Mouse (Mus musculus) hindbrain, embryonic 15.5 days (tissue): ENCODE data around the gene Ankrd9. TPM values are rescaled to one million over a fixed set of nuclear protein-coding genes. Genes with fewer than 3 reads are reported as not detected.

ENCODE experiments used
- ATAC-seq: fragments of 200-750 bp; cut with Nextera tagmentation; 2 replicates; pipeline ENCODE4 v1.8.0; 2017; ENCODE audit warnings: low read depth, moderate number of reproducible peaks, moderate TSS enrichment; ENCODE audit not compliant: low FRiP score
- H3K27ac ChIP-seq: fragments of 300-500 bp; sonication (generic); replicated peaks from 2 replicates; pipeline ENCODE4 v1.5.1; 2015; ENCODE audit warnings: mild to moderate bottlenecking, inconsistent platforms
- H3K27me3 ChIP-seq: fragments of 300-500 bp; sonication (generic); 2 replicates; pipeline ENCODE4 v1.6.1; 2015; ENCODE audit warnings: control low read depth, inconsistent platforms
- H3K36me3 ChIP-seq: fragments of 300-500 bp; sonication (generic); 2 replicates; pipeline ENCODE4 v1.6.1; 2015; ENCODE audit warnings: control low read depth, inconsistent platforms
- H3K4me1 ChIP-seq: fragments of 300-500 bp; sonication (generic); replicated peaks from 2 replicates; pipeline ENCODE4 v1.6.1; 2015; ENCODE audit warnings: control low read depth, inconsistent platforms
- H3K4me2 ChIP-seq: fragments of 300-500 bp; sonication (generic); 2 replicates; pipeline ENCODE4 v1.6.1; 2015; ENCODE audit warnings: moderate library complexity, mild to moderate bottlenecking, inconsistent platforms
- H3K4me3 ChIP-seq: fragments of 300-500 bp; sonication (generic); 2 replicates; pipeline ENCODE4 v1.5.1; 2015; ENCODE audit warnings: mild to moderate bottlenecking, inconsistent platforms
- H3K9ac ChIP-seq: fragments of 300-500 bp; sonication (generic); 2 replicates; pipeline ENCODE4 v1.6.1; 2015; ENCODE audit warnings: inconsistent platforms
- H3K9me3 ChIP-seq: fragments of 300-500 bp; sonication (generic); 2 replicates; pipeline ENCODE4 v1.6.1; 2016; ENCODE audit warnings: control low read depth, inconsistent platforms
- WGBS: fragments of 180-500 bp; shearing (Covaris S2); methylation state at CpG from one replicate; pipeline ENCODE4 v1.1.7; 2015; 5-methylcytosine and 5-hydroxymethylcytosine counted together
- polyA plus RNA-seq: library from polyadenylated mRNA; unstranded; fragments of >200 nt; fragmentation: Nextera tagmentation; extraction: Ambion mirVana; gene quantifications from 2 replicates; pipeline ENCODE4 v1.2.1, GENCODE M21; 2015

Gene Ankrd9
- 10.1 and 10.5 TPM in 2 replicates for polyA plus RNA-seq

GRCm38 (mm10) chr12:110978607-110979406 lies at the start of gene Ankrd9:
Gene Ankrd9, minus strand, starts transcription at chr12:110979040.
- H3K4me3 ChIP-seq: peak within 1 kb of the TSS; percentile 86
- H3K9ac ChIP-seq: peak within 1 kb of the TSS; percentile 79
- no peaks in the 10 kb centered on the region for H3K9me3 ChIP-seq
- H3K36me3 ChIP-seq: peaks cover 10% of the 10 kb centered on the region; the same call in 1 of the 2 replicates
- peak within 1 kb of the TSS; percentile 90 for H3K4me2 ChIP-seq
- H3K27me3 ChIP-seq: no peaks in the 10 kb centered on the region
- ATAC-seq: peak; percentile 96
- WGBS: under 1% methylated on average over 71 of the region's 90 CpGs
- peak within 1 kb of the TSS; percentile 70; the same call in 1 of the 2 replicates for H3K27ac ChIP-seq
- peaks cover 14% of the 10 kb centered on the region for H3K4me1 ChIP-seq

GRCm38 (mm10) chr12:111021577-111021976 lies 42.7 kb upstream of the Ankrd9 start:
- Histone ChIP-seq H3K9me3 (no peaks in the 10 kb centered on the region), H3K4me2 (no peak overlapping the region), H3K4me1 (no peaks in the 10 kb centered on the region), H3K36me3 (no peaks in the 10 kb centered on the region), H3K9ac (no peak overlapping the region), H3K4me3 (no peak overlapping the region), H3K27me3 (no peaks in the 10 kb centered on the region), H3K27ac (no peak overlapping the region)
- 60% methylated on average over 3 of the region's 3 CpGs for WGBS
- ATAC-seq: no peak

GRCm38 (mm10) chr12:111021138-111021537 lies 42.3 kb upstream of the Ankrd9 start:
- WGBS: 6% methylated on average over 1 of the region's 1 CpGs
- Histone ChIP-seq H3K4me1 (no peaks in the 10 kb centered on the region), H3K36me3 (no peaks in the 10 kb centered on the region), H3K4me2 (no peak overlapping the region), H3K27me3 (no peaks in the 10 kb centered on the region), H3K4me3 (no peak overlapping the region), H3K9ac (no peak overlapping the region), H3K9me3 (no peaks in the 10 kb centered on the region), H3K27ac (no peak overlapping the region)
- no peak for ATAC-seq

GRCm38 (mm10) chr12:111019086-111019485 lies 40.2 kb upstream of the Ankrd9 start:
- H3K27ac ChIP-seq: no peak overlapping the region
- H3K4me2 ChIP-seq: no peak overlapping the region
- no peaks in the 10 kb centered on the region for H3K4me1 ChIP-seq
- WGBS: 92% methylated on average over 2 of the region's 2 CpGs
- no peak for ATAC-seq
- no peaks in the 10 kb centered on the region for H3K9me3 ChIP-seq
- H3K27me3 ChIP-seq: no peaks in the 10 kb centered on the region
- H3K9ac ChIP-seq: no peak overlapping the region
- H3K4me3 ChIP-seq: no peak overlapping the region
- H3K36me3 ChIP-seq: no peaks in the 10 kb centered on the region

DNA sequence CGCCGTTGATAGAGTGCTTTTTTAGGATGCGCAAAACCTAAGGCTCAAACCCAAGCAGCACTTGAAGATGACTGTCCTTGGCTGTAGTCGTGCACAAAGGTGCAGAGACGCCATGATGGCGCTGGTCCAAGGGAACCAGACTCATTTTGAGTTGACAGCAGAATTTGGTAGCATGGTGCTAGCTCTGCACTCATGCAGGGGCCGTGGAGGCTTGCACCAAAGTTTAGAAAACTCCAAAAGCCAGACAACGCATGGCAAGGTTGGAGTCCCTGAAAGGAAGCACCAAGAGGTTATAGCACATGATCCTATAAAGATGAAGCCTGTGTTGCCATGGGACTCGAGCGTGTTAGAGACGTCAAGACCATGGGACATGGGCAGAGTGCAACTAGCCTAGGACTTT lies 39.2 kb upstream of the Ankrd9 start:
- H3K27me3 ChIP-seq: no peaks in the 10 kb centered on the region
- H3K9ac ChIP-seq: no peak overlapping the region
- no peaks in the 10 kb centered on the region for H3K9me3 ChIP-seq
- 94% methylated on average over 11 of the region's 11 CpGs for WGBS
- H3K36me3 ChIP-seq: no peaks in the 10 kb centered on the region
- no peak overlapping the region for H3K27ac ChIP-seq
- no peak for ATAC-seq
- no peak overlapping the region for H3K4me2 ChIP-seq
- H3K4me3 ChIP-seq: no peak overlapping the region
- H3K4me1 ChIP-seq: no peaks in the 10 kb centered on the region

GRCm38 (mm10) chr12:111016807-111017206 lies 38.0 kb upstream of the Ankrd9 start:
- no peaks in the 10 kb centered on the region for H3K4me1 ChIP-seq
- no peak overlapping the region for H3K4me3 ChIP-seq
- H3K36me3 ChIP-seq: no peaks in the 10 kb centered on the region
- ATAC-seq: no peak
- H3K27ac ChIP-seq: no peak overlapping the region
- no peaks in the 10 kb centered on the region for H3K27me3 ChIP-seq
- no peak overlapping the region for H3K9ac ChIP-seq
- no peaks in the 10 kb centered on the region for H3K9me3 ChIP-seq
- WGBS: 91% methylated on average over 3 of the region's 3 CpGs
- no peak overlapping the region for H3K4me2 ChIP-seq

DNA sequence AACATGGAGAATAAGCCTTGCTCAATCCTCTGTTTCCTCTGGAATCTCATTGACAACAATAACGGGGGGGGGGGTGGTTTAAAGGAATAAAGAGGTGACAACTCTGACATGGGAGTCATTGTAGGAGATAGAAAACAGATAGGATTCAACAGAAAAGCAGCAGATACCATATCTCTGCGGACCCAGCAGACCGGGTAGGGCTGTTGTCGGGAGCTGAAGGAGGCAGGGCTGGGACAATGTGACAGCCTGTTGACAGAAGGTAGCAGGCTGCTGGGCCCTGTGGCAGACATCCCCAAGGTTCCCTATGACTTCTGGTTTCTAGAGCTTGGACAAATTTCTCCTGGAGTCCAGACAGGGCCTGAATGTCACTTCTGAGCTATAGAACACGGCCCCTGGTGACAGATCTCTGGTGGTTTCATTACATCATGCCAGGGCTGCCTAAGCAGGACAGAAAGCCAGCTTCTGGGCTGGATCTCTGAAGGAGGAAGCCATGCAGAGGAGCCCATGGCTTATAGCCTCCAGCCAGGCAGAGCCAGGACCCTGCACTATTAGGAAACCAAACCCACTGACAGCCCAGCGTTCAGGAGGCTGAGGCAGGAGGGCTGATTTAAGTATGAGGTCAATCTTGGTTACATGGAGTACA lies 30.9 kb upstream of the Ankrd9 start:
- 72% methylated on average over 6 of the region's 6 CpGs for WGBS

DNA sequence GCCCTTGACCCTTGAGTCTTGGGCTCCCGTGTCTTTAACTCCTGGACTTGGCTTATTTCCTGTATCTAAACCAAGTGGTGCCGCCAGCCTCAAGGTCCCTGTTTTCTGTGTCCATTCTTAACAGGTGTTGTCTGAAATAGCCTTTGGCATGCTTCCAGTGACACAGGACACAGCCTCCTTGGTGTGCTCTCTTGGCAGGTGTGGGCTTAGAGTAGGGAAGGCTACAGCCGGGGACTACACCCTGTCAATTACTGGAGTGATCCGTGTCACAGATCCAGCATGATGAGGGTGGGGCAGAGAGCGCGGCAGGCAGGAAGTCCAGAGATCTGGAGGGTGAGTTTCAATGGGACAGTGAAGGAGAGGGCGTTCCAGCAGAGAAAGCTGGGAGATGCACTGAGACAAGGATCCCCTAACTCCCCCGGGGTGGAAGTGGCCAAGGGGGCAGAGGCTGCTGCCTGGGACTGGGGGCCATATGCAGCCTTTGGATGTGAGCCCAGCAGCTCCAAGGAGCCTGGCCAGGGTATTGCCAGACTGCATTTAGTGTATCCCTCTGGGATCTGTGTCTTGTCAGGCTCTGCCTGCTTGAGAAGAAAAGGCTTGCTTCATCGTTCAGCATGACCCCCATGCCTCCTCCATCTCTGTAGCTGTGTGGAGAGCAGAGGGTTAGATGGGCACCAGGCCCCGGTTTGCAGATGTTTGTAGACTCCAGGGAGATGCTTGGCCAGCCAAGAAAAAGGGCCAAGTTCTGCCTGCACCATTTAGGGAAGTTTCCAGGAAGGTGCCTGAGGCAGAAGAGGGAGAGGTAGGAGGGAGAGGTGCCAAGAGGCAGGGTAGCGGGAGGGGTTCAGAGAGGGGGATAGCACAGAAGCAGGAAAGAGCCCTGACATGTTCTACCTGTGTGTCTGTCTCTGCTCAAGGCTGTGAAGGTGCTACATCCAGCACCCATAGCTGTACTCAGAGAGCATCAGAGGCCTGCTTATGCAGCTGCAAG lies 30.0 kb upstream of the Ankrd9 start:
- Histone ChIP-seq H3K27me3 (no peaks in the 10 kb centered on the region), H3K36me3 (no peaks in the 10 kb centered on the region), H3K9ac (no peak overlapping the region), H3K9me3 (no peaks in the 10 kb centered on the region), H3K4me1 (peaks cover 18% of the 10 kb centered on the region), H3K4me2 (no peak overlapping the region), H3K27ac (no peak overlapping the region), H3K4me3 (no peak overlapping the region)
- peak; percentile 42; the same call in 1 of the 2 replicates for ATAC-seq
- WGBS: 55% methylated on average over 11 of the region's 11 CpGs

More for the DNA sequence above, 30.9 kb upstream of the Ankrd9 start:
- Histone ChIP-seq H3K9ac (no peak overlapping the region), H3K4me1 (peaks cover 18% of the 10 kb centered on the region), H3K36me3 (no peaks in the 10 kb centered on the region), H3K4me2 (no peak overlapping the region), H3K4me3 (no peak overlapping the region), H3K27ac (no peak overlapping the region), H3K27me3 (no peaks in the 10 kb centered on the region), H3K9me3 (no peaks in the 10 kb centered on the region)
- ATAC-seq: no peak

DNA sequence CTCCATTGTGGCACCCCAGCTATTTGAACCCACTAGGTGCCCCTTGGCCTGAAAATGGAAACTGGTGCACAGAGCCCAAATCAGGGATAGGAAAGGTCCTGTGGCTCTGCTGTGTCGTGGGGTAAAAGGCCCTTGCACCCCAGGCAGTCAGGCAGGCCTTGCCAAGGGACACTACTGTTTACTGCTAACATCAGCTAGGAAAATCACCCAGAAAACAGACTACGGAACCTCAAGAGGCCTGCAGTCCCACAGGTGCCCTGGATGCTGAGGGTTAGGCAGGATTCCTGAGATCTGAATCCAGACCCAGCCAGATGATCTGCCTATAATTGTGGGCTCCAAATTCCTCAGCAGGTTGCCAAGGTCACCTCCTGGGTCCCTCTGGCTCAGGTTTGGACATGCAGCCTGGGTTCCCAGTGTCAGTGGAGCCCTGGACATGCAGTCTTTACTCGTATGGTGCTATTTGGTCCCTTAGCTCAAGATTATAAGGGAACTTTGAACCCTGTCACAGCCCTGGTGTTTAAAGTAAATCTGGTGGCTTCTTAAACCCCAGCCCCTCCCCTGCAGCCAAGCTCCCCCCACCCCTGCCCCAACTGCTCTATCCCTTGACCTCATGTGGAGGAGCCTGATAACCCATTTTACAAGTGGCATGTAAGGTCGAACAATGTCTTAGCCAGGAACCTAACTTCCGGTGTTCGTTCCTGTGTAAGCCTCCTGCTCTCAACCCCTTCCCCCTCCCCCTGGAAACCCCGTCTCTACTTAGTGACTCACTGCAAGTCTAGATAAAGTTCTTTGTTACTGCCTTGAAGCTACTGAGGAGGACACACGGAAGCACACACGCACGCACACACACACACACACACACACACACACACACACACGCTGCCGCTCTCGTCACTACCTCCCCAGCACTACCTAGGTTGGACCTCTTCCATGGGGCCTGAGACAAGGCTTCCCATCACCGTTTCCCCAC lies 28.6 kb upstream of the Ankrd9 start:
- WGBS: 78% methylated on average over 14 of the region's 14 CpGs
- no peak overlapping the region for H3K4me3 ChIP-seq
- no peak for ATAC-seq
- no peak overlapping the region for H3K9ac ChIP-seq
- H3K36me3 ChIP-seq: no peaks in the 10 kb centered on the region
- no peaks in the 10 kb centered on the region for H3K27me3 ChIP-seq
- no peaks in the 10 kb centered on the region for H3K9me3 ChIP-seq
- peaks cover 18% of the 10 kb centered on the region for H3K4me1 ChIP-seq
- no peak overlapping the region for H3K4me2 ChIP-seq
- no peak overlapping the region for H3K27ac ChIP-seq

- Histone ChIP-seq H3K27ac (no peak overlapping the region), H3K4me3 (no peak overlapping the region), H3K27me3 (no peaks in the 10 kb centered on the region), H3K4me1 (peaks cover 14% of the 10 kb centered on the region), H3K9ac (no peak overlapping the region), H3K9me3 (no peaks in the 10 kb centered on the region), H3K4me2 (no peak overlapping the region), H3K36me3 (no peaks in the 10 kb centered on the region)
- no peak; the same call in 1 of the 2 replicates for ATAC-seq
- 44% methylated on average over 4 of the region's 5 CpGs for WGBS
Measured at GRCm38 (mm10) chr12:111006339-111006738, 27.5 kb upstream of the Ankrd9 start.

DNA sequence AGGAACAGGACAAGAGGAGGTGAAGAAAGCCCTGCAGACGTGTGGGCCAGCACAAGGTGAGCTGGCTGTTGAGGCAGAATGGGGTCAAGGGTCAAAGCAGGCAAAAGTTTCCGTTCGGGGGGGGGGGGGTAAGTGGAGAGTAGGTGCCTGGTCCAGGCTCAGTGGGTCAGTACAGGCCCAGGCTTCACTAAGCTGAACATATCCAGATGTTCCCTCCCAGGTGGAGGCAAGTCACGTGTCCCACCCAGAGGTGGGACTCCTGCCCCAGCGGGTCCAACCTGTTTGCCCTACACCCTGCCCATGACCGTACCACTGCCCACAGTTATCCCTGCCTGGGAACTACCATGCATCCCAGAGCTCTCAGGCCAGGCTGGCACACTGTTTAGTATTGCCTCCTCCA lies 27.0 kb upstream of the Ankrd9 start:
- Histone ChIP-seq H3K4me2 (no peak overlapping the region), H3K4me1 (peaks cover 14% of the 10 kb centered on the region), H3K36me3 (no peaks in the 10 kb centered on the region), H3K4me3 (no peak overlapping the region), H3K9ac (no peak overlapping the region), H3K27ac (no peak overlapping the region), H3K9me3 (no peaks in the 10 kb centered on the region), H3K27me3 (no peaks in the 10 kb centered on the region)
- ATAC-seq: peak; percentile 61; the same call in 1 of the 2 replicates
- 81% methylated on average over 6 of the region's 6 CpGs for WGBS
